In genomic region chr6:135340355-135341075, GRCm38 (mm10) we compare ENCODE assay signal across 12 mouse cellular contexts. TPM values are rescaled to one million over a fixed set of nuclear protein-coding genes. Genes with fewer than 3 reads are reported as not detected.
A peak's percentile ranks its signal among the peaks of the same experiment; 100 is the strongest.
DNase-seq lines count a peak whose midpoint lies in the region; ATAC-seq lines count a peak whose summit lies in the region.
"Had no signal": no experiment of that assay in that cellular context is flagged by ENCODE, and none has a peak within 500 bp of the region (broad histone marks: within the 10 kb centered on the region; RNA-seq: fewer than 3 reads in every experiment).

No protein-coding gene starts in this region.

- ATAC-seq in heart, embryonic 13.5 days (ENCODE audit: extremely low read depth, insufficient number of reproducible peaks, low FRiP score, low TSS enrichment) = no peak
- ATAC-seq in activated CD4-positive, CD25-positive, alpha-beta regulatory T cell, adult 4 months = no peak
- ATAC-seq in hindbrain, embryonic 13.5 days (ENCODE audit: low FRiP score) = no peak
- ATAC-seq: forebrain, postnatal 0 days had no signal

- H3K9me3 ChIP-seq in heart, embryonic 13.5 days = no peaks in the 10 kb centered on the region
- H3K9me3 ChIP-seq in hindbrain, embryonic 13.5 days = no peaks in the 10 kb centered on the region
- H3K9me3 ChIP-seq: midbrain, embryonic 12.5 days had no signal

- H3K4me3 ChIP-seq in heart, embryonic 13.5 days = no peak overlapping the region
- H3K4me3 ChIP-seq in hindbrain, embryonic 13.5 days = no peak overlapping the region
- H3K4me3 ChIP-seq: midbrain, embryonic 12.5 days had no signal

- no peak overlapping the region for H3K9ac ChIP-seq in heart, embryonic 13.5 days
- H3K9ac ChIP-seq in hindbrain, embryonic 13.5 days = no peak overlapping the region
- H3K9ac ChIP-seq: forebrain, postnatal 0 days; midbrain, embryonic 12.5 days had no signal

- peak; percentile 41 for DNase-seq in right cerebral cortex, adult 18-20 months
- DNase-seq in right cerebral cortex, postnatal 14 days = no peak
- peak; percentile 38 to 56 for DNase-seq in kidney, postnatal 36 days
- no peak for DNase-seq in cerebellum, adult 18-20 months
- DNase-seq: cerebellum, adult 11-12 months; forebrain, postnatal 0 days had no signal

- no peaks in the 10 kb centered on the region for H3K27me3 ChIP-seq in heart, embryonic 13.5 days (replicated peaks)
- no peaks in the 10 kb centered on the region for H3K27me3 ChIP-seq in hindbrain, embryonic 13.5 days
- H3K27me3 ChIP-seq: midbrain, embryonic 12.5 days had no signal

- H3K4me1 ChIP-seq in heart, embryonic 13.5 days = peaks cover 5% of the 10 kb centered on the region; the same call in 1 of the 2 replicates
- no peaks in the 10 kb centered on the region for H3K4me1 ChIP-seq in hindbrain, embryonic 13.5 days (replicated peaks)
- H3K4me1 ChIP-seq: midbrain, embryonic 12.5 days had no signal

- 62% methylated on average over 9 of the region's 9 CpGs for WGBS in heart, embryonic 13.5 days
- 74% methylated on average over 9 of the region's 9 CpGs for WGBS in hindbrain, embryonic 13.5 days

- H3K27ac ChIP-seq in heart, embryonic 13.5 days (replicated peaks) = peak overlapping the region; percentile 53
- H3K27ac ChIP-seq in hindbrain, embryonic 13.5 days = no peak overlapping the region
- H3K27ac ChIP-seq: midbrain, embryonic 12.5 days had no signal

- no peaks in the 10 kb centered on the region for H3K36me3 ChIP-seq in heart, embryonic 13.5 days
- no peaks in the 10 kb centered on the region for H3K36me3 ChIP-seq in hindbrain, embryonic 13.5 days
- H3K36me3 ChIP-seq: midbrain, embryonic 12.5 days had no signal

- H3K4me2 ChIP-seq in heart, embryonic 13.5 days = no peak overlapping the region
- H3K4me2 ChIP-seq in hindbrain, embryonic 13.5 days = no peak overlapping the region
- H3K4me2 ChIP-seq: midbrain, embryonic 12.5 days had no signal

RNA-seq across cellular contexts. Expression of gene Emp1, which starts 21.8 kb away (rescaled TPM):
- polyA plus RNA-seq in heart, embryonic 13.5 days (2015; fragmentation: Nextera tagmentation; extraction: Ambion mirVana) = 37.4 and 38.4 TPM in 2 replicates
- polyA plus RNA-seq in activated CD4-positive, CD25-positive, alpha-beta regulatory T cell, adult 4 months (2017; shearing (Covaris generic)) = 10 to 100 TPM in 1 of 2 experiments, 1 to 10 TPM in 1; 7.5 to 10.5 TPM
- 11.1 and 12.2 TPM in 2 replicates for polyA plus RNA-seq in hindbrain, embryonic 13.5 days (2015; fragmentation: Nextera tagmentation; extraction: Ambion mirVana)

RNA-seq across cellular contexts. Expression of gene Pbp2, which starts 30.3 kb away (rescaled TPM):
- not detected in 2 replicates for polyA plus RNA-seq in heart, embryonic 13.5 days (2015; fragmentation: Nextera tagmentation; extraction: Ambion mirVana)
- polyA plus RNA-seq in activated CD4-positive, CD25-positive, alpha-beta regulatory T cell, adult 4 months (2017; shearing (Covaris generic)) = not detected
- 0.16 and 0.26 TPM in 2 replicates for polyA plus RNA-seq in hindbrain, embryonic 13.5 days (2015; fragmentation: Nextera tagmentation; extraction: Ambion mirVana)
- polyA plus RNA-seq: forebrain, postnatal 0 days; large intestine, adult 2 months; midbrain, embryonic 12.5 days; spleen, adult 2 months had no signal

Comparison
In these comparisons a context has a peak if more than half of its experiments do, and no peak if none do; other contexts are left out.
1. DNase-seq: peak in right cerebral cortex, adult 18-20 months (single experiment) and kidney, postnatal 36 days (2 of 2); none in right cerebral cortex, postnatal 14 days (single experiment) and cerebellum, adult 18-20 months (0 of 2).